Mouse (Mus musculus): ENCODE measurements at regions not wholly inside any gene's neighbourhood (a gene's known extent, or its start where the extent isn't known, plus 50 kb on each side); places are given as distances from the start of the nearest gene placed in this dataset.

- DNase-seq = no peak
Observed at GRCm38 (mm10) chr16:26302045-26302444, 69.6 kb downstream of the Cldn1 start.

GRCm38 (mm10) chr16:26291692-26292091, 79.9 kb downstream of the Cldn1 start:
- no peak for DNase-seq

GRCm38 (mm10) chr16:26285627-26286026, 86.0 kb downstream of the Cldn1 start:
- no peak for DNase-seq

GRCm38 (mm10) chr16:26284713-26285112, 86.9 kb downstream of the Cldn1 start:
- DNase-seq = no peak

- no peak for DNase-seq
Observed at GRCm38 (mm10) chr16:26282418-26282817, 89.2 kb downstream of the Cldn1 start.

- no peak for DNase-seq
Observed at GRCm38 (mm10) chr16:26281496-26281895, 90.1 kb downstream of the Cldn1 start.

- DNase-seq = no peak
Observed at GRCm38 (mm10) chr16:26276789-26277188, 94.9 kb downstream of the Cldn1 start.

GRCm38 (mm10) chr16:26252824-26253223, 118.8 kb downstream of the Cldn1 start:
- no peak for DNase-seq

- DNase-seq = no peak
Observed at GRCm38 (mm10) chr16:26251698-26252097, 119.9 kb downstream of the Cldn1 start.

- no peak for DNase-seq
Observed at GRCm38 (mm10) chr16:26251027-26251426, 120.6 kb downstream of the Cldn1 start.

- DNase-seq = peak; percentile 27
Observed at GRCm38 (mm10) chr16:26248939-26249338, 122.7 kb downstream of the Cldn1 start.

GRCm38 (mm10) chr16:26247926-26248325, 123.7 kb downstream of the Cldn1 start:
- no peak for DNase-seq

- DNase-seq = no peak
Observed at GRCm38 (mm10) chr16:26235239-26235638, 129.7 kb upstream of the P3h2 start.

GRCm38 (mm10) chr16:26234113-26234512, 128.5 kb upstream of the P3h2 start:
- DNase-seq = peak; percentile 78

- no peak for DNase-seq
Observed at GRCm38 (mm10) chr16:26231110-26231509, 125.5 kb upstream of the P3h2 start.

GRCm38 (mm10) chr16:26211418-26211817, 105.8 kb upstream of the P3h2 start:
- DNase-seq = no peak

GRCm38 (mm10) chr16:26199125-26199524, 93.5 kb upstream of the P3h2 start:
- DNase-seq = no peak

GRCm38 (mm10) chr16:26196345-26196744, 90.8 kb upstream of the P3h2 start:
- no peak for DNase-seq

GRCm38 (mm10) chr16:26185288-26186281, 80.0 kb upstream of the P3h2 start:
- no peak for DNase-seq

- DNase-seq = no peak
Observed at GRCm38 (mm10) chr16:26184647-26185262, 79.2 kb upstream of the P3h2 start.

- DNase-seq = no peak
Observed at GRCm38 (mm10) chr16:26183530-26183929, 77.9 kb upstream of the P3h2 start.

GRCm38 (mm10) chr16:26181716-26182115, 76.1 kb upstream of the P3h2 start:
- peak; percentile 3 for DNase-seq

GRCm38 (mm10) chr16:26171441-26171840, 65.9 kb upstream of the P3h2 start:
- no peak for DNase-seq

GRCm38 (mm10) chr16:26169382-26169781, 63.8 kb upstream of the P3h2 start:
- DNase-seq = no peak

Measured in layer of hippocampus, adult 9-11 months (tissue).